Mouse (Mus musculus) ovary, adult 10 weeks (tissue): ENCODE results near the gene Gm20795. TPM values are rescaled to one million over a fixed set of nuclear protein-coding genes. Genes with fewer than 3 reads are reported as not detected.

Experiments
- polyA plus RNA-seq: library from polyadenylated mRNA; stranded (reverse); fragments of 350-450 nt; fragmentation: Illumina TruSeq; extraction: RNeasy Lipid Tissue Mini Kit (QIAGEN cat#74804); gene quantifications from one replicate; pipeline ENCODE4 v1.2.3, GENCODE M21; 2014

The Gm20795 gene
- not detected for polyA plus RNA-seq

DNA sequence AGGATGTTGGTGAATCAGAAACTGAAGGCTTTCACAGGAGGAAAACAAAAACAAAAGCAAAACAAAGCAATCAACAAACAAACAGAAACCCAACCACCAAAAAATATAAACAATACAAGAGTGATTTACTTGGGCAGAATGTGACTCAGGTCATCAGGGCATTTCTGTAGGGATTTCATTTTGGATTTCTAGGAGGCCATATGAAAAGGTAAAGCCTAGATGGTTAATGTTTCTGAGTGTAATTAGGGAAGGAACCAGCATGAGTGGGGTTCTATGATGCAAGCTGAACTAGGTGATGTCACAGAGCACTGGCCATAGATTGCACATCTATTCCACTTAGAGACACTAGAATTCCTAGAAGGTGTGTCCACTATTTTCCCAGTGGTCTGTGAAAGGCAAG lies at the start of gene Gm20795:
Gene Gm20795 (plus strand): TSS at position 301 of the 400 bp plus-strand sequence.

GRCm38 (mm10) chrY:40775665-40776064 lies 29.0 kb upstream of the Gm20795 start, which contains the start of gene Gm21797:
Gene Gm21797, minus strand, starts transcription at chrY:40775765.

Other genes with a start within 250 kb of the Gm20795 start
- not detected for gene Gm21852, start 152.9 kb upstream of the Gm20795 start, polyA plus RNA-seq
- gene Gm21797, start 29.1 kb upstream of the Gm20795 start, polyA plus RNA-seq: not detected